Mouse (Mus musculus) urinary bladder, postnatal 25 days (tissue): ENCODE data around the gene Slc45a3.

ENCODE experiments used
- DNase-seq: peaks from one replicate; pipeline ENCODE4 v3.0.0; 2022; ENCODE audit warnings: low spot score

The Slc45a3 gene

DNA sequence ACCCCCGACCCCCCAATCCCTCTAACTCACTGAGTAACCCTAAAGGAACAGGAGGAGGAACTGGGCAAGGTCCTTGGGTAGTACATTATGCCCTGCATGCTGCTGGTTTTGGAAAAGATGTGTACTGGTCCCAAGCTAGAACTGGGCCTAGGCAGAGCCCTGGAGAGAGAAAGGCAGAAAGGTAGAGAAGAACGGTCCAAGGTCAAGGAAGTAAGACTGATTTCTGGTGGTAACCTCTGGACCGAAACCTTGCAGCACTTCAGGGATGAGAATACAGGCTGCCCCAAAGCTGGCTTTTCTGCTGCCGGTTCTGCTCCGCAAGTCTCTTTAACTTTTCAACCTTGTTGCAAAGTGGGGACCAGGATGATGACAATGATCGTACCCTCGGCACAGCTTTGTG, 1.8 kb downstream of the Slc45a3 start:
- no peak for DNase-seq

DNA sequence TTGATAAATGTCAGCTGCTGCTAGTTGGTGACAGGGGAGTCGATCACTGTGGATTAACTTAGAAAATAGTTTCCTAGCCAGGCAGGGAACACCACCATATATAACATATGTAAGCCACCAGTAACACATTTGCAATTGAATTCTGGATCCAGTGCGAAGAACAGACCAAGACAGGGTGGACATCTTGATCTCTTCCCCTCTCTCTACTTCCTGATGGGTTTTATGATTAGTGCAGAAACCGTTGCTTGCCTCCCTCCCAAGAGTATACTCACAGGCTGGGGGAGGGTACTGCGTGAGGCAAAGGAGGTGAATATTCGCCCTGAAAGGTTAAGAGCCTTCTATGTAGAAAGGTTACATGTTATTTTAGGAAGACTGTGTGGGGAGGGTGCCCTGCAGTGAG, 3.1 kb downstream of the Slc45a3 start:
- no peak for DNase-seq

GRCm38 (mm10) chr1:131967336-131967735, 4.6 kb downstream of the Slc45a3 start:
- no peak for DNase-seq

GRCm38 (mm10) chr1:131968556-131968955, 5.8 kb downstream of the Slc45a3 start:
- no peak for DNase-seq

DNA sequence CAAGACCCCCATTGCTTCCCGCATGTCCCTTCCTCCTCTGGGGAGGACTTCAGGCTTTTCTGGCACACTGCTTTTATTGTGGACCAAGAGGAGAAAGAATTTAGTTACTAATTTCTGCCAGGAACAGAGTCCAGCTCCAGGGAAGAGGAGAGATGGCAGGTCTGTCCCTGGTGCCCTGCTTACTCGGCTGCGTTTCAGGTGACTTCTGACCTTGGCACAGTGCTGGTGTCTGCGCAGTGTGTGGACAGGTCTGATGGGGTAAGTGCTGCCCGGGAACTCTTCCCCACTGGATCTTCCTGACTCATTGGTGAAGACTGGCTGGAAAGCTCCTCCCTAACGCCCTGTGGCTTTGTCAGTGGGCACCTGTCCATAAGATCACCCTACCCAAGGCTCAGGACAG, 6.2 kb downstream of the Slc45a3 start:
- no peak for DNase-seq

GRCm38 (mm10) chr1:131969825-131970224, 7.1 kb downstream of the Slc45a3 start:
- no peak for DNase-seq

- DNase-seq: no peak
These were observed 7.5 kb downstream of the Slc45a3 start for GRCm38 (mm10) chr1:131970322-131970660.

DNA sequence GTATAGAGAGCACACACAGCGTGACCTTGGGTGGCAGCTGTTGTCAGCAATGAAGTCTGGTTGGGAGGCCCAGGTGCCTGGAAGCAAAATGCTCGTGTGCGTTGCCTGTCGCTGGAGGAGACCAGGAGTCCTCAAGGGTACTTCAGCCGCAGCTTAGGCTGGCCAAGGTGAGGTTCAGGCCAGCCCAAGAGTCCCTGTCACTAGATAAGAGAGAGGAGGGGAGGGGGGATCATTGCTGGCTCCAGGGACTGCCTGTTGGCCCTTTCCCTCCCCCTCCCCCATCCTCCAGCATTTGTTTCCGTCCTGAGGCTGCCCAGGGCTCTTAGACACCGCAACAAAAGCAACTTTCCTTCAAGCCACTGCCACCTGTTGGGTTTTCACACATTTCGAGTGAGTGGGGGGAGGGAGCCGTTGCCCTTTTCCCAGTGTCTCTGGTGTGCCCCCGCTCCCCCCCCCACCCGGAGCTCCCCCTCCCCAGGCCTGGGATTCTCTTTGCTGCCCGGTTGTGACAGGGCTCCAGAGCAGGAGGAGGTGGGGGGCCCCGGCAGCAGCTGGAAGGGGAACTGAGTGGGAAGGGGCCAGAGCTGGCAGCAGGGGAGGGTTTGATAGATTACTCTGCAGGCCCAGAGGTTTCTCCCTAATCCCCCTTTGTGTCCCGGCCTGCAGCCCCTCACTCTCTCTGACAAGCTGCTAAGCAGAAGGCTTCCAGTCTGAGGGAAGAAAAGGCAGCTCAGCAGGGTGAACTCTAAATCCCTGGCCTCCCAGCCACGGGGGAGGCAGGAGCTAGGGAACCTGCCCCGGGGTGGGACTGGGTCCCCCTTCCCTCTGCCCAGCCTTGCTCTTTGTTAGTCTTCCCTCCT, 8.1 kb downstream of the Slc45a3 start:
- DNase-seq: no peak

- no peak for DNase-seq
These were observed 9.2 kb downstream of the Slc45a3 start for GRCm38 (mm10) chr1:131971771-131972497.

GRCm38 (mm10) chr1:131972498-131973334, 9.9 kb downstream of the Slc45a3 start:
- DNase-seq: no peak

GRCm38 (mm10) chr1:131973991-131974390, 11.2 kb downstream of the Slc45a3 start:
- DNase-seq: no peak

- no peak for DNase-seq
These were observed 14.1 kb downstream of the Slc45a3 start for GRCm38 (mm10) chr1:131976886-131977285.

GRCm38 (mm10) chr1:131980471-131980870, 17.7 kb downstream of the Slc45a3 start:
- no peak for DNase-seq

DNA sequence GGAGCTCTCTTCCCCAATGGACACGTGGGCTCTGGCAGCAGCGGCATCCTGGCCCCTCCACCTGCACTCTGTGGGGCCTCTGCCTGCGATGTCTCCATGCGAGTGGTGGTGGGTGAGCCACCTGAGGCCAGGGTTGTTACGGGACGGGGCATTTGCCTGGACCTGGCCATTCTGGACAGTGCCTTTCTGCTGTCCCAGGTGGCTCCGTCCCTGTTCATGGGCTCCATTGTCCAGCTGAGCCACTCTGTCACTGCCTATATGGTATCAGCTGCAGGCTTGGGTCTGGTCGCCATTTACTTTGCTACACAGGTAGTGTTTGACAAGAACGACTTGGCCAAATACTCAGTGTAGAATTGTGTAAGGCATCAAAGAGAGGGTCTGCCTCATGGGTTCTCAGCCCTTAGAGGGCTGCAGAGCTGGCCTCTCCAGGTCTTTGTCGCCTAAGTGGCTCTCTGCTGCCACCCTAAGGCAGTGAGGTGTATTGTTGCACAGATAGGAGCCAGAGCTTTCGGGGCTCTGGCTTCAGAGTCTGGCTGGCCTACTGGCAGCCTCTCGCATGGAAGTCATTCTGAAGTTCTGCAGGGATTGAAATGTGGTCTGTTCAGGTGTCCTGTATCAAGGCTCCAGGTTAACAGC, 18.7 kb downstream of the Slc45a3 start:
- DNase-seq: peak; percentile 68

GRCm38 (mm10) chr1:131982907-131983306, 20.1 kb downstream of the Slc45a3 start:
- peak; percentile 77 for DNase-seq

- no peak for DNase-seq
These were observed 21.0 kb downstream of the Slc45a3 start for GRCm38 (mm10) chr1:131983806-131984205.

- no peak for DNase-seq
These were observed 24.7 kb downstream of the Slc45a3 start for GRCm38 (mm10) chr1:131987432-131987831.

DNA sequence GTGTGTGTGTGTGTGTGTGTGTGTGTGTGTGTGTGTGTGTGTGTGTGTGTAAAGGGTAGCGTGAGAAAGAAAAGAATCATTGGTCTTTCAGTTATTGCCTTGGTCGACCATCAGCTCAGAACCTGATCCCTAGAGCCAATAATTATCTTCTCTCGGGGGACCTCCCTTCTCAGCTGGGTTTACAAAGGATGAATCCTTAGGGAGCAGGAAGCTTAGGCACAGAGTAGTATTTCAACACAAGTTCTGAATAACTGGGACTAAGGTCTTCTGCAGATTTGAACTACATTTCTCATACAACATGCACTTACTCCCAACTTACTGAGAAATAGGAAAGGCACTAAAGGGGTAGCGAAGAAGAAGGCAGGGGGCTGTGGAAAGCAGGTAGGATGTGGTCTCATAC, 26.7 kb downstream of the Slc45a3 start:
- DNase-seq: no peak

GRCm38 (mm10) chr1:131990083-131990760, 27.5 kb downstream of the Slc45a3 start:
- no peak for DNase-seq

DNA sequence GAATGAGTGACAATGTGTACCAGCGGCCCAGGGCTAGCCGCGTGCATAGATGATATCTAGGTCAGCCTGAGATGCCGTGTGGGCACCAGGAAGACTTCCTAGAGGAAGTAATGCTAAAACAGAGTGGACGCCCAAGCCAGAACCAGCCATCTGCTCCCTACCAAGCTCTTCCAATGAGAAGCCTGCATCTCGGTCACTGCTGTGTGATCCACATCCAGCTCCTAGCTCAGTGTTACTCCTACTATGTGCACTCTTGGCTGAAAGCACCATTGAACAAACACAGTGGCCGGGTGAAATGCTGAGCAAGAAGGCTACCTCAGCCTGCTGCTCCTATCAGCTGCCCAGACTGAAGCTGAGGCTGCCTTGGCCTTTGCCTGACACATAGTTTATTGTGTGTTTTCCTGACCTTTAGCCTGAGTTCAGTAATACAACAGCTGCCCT, 29.8 kb downstream of the Slc45a3 start:
- DNase-seq: no peak
